Mouse (Mus musculus): ENCODE measurements around the gene Gm867.

Gm867 gene

DNA sequence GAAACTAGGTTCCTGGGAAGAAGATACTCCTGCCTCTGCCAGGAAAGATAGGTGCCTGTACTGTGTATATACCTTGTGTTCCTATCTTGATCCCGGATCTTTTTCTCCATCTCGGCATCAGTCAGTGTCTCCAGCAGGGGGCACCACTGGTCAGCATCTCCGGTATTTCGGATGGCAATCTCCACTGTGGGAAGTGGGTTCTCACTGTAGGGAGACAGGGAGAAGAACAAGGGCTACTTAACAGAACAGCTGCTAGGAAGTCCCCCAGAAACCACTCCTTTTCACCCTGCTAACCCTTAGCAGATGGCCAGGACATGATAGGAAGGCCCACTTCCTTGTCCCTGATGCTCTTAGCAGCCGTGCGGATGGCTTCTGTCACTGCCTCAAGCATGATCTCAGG is 43.1 kb downstream of the Gm867 start:
- DNase-seq (ENCODE audit: low read depth, low spot score): peak; percentile 47

DNA sequence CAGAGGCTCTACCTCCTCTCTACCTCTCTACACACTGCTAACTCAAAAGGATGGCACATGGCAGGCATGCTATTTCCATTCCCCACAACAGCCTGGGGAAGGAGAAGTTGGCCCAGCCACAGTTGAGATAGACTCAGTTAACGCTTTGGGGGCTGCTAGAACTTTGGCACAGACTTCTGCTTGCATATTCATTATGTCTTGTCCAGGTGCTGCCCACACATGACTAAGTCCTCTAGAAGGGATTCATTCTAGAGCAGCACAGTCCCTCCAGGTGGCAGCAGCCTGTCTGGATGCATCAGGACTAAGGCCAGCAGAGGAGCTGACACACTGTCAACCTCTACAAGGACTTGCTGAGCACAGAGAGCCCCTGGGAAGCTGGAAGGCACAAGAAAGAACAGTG is 44.3 kb downstream of the Gm867 start:
- no peak for DNase-seq (ENCODE audit: low read depth, low spot score)

DNA sequence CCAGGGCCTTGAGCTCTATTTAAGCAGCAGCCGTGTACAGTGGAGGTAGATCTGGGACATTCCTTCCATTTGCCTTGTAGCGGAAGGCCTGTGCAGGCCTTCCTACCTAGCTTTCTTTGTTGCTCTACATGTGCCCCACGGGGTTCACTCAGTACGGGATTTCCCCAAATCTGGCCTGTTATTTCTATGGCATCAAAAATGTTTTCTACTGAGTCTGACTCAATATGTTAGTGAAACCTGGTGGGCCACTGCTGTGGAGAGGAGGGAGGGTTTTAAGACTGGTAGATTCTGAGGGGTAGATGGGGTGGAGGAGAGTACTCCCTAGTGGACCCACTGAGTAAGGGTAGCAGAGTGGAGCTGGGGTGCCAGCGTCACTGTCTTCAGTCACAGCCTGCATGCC is 44.7 kb downstream of the Gm867 start:
- peak; percentile 25 for DNase-seq (ENCODE audit: low read depth, low spot score)

DNA sequence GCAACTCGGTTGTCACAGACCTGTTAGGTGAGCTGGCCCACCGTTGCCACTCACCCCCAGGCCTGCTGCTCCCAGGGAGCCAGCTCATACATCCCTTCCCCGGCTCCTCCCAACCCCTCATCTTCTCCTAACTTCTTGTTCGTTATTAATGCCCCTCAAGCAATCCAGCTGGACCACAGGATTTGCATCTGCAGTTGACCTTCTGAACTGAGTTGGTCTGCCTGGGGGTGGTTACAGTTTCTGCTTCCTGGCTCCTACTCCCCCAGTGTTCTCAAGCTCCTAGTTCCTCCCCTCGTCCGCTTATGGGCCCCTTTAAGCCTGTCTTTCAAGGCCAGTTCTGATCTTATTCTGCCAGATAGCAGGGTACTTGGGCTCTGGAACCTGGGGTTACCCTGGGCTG is 45.9 kb downstream of the Gm867 start:
- DNase-seq (ENCODE audit: low read depth, low spot score): no peak

DNA sequence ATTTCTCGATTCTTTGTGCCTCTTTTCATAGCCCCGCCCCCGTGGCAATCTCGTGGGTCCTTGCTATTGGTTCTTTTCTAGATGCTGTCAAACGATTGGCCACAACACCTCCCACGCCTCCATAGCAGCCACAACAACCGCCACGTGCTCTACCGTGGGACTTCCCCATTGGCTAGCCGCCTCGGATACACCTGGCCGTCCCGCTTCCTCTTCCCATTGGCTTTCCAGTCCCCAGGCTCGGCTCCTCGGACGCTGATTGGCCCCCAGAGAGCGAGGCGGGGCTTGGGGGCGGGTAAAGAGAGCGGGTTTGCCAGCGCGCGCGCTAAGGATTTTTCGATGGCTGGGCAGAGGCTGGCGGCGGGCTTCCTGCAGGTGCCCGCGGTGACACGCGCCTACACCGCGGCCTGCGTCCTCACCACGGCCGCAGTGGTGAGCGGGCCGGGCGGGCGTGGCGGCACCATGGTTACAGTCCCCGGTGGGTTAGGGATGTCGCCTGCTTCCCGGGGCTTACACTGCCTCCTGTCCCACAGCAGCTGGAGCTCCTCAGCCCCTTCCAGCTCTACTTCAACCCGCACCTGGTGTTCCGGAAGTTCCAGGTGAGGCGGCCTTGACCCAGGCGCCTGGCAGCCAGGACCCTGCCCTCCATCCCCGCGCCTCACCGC is 47.3 kb downstream of the Gm867 start, which contains the start of gene Derl3:
Gene Derl3 (plus strand): TSS at position 325 of the 662 bp plus-strand sequence.
- DNase-seq (ENCODE audit: low read depth, low spot score): peak; percentile 99

DNA sequence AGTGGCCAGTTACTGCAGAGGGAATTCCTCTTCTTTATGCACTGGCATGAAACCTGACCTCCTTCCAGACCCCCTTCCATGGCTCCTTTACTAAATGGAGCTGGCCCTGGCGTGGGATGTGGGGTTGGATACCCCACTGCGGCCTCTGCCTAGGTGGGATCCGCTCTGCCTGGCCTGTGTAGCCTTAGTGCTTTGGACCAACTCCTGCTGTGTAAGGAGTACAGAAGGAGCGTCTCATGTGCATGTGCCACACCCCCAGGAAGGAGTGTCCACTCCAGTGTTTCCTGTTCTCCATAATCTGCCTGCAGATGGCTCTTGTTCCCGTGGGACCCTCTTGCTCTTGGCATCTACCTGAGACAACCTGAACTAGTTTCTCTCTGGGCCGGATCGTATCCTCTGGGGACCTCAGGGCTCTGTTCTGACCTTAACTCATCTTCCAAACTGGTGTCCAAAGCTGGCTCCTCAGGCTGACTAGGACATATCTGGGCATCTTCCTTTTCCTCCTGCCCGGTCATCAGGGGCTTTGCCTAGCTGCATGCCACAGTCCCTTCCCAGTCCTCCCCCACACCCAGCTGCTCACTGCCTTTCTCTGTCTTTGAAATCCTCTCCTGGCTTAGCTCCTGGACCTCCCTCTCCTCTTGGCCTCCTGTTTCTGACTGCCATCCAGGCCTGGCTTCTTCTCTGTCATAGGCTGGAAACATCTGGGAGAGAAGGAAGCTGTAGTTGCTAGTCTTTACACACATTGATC is 50.9 kb downstream of the Gm867 start:
- no peak for DNase-seq (ENCODE audit: low read depth, low spot score)

Data from CD4-positive helper T cell, adult 2 months (primary cell).